Mouse (Mus musculus) liver, embryonic 14.5 days (tissue): ENCODE measurements around the gene Pcdh15.

Experiments used
- CTCF ChIP-seq: IDR thresholded peaks from 2 replicates; pipeline ENCODE4 v1.5.1; 2016; ENCODE audit warnings: antibody characterized with exemption, low read depth, control low read depth
- EP300 ChIP-seq: IDR thresholded peaks from 2 replicates; pipeline ENCODE4 v1.6.1; 2016; ENCODE audit warnings: antibody characterized with exemption, low read depth

GRCm38 (mm10) chr10:74335412-74335811 is 1236.3 kb downstream of the Pcdh15 start:
- TF ChIP-seq CTCF (no peak), EP300 (no peak)
